Mouse (Mus musculus) brain, embryonic 14.5 days (tissue): Measurements from ENCODE around the gene P4htm.

Source experiments
- CTCF ChIP-seq: fragments of 200-500 bp; IDR thresholded peaks from 2 replicates; pipeline ENCODE4 v1.5.1; 2012; ENCODE audit warnings: inconsistent platforms, mild to moderate bottlenecking, moderate library complexity, borderline replicate concordance; ENCODE audit not compliant: insufficient read depth, insufficient read length; ENCODE audit errors: extremely low read depth
- POLR2A ChIP-seq: fragments of 200-500 bp; IDR thresholded peaks from 2 replicates; pipeline ENCODE4 v1.6.1; 2012; ENCODE audit warnings: mild to moderate bottlenecking, inconsistent platforms, borderline replicate concordance; ENCODE audit not compliant: poor library complexity, insufficient read depth, insufficient read length, severe bottlenecking; ENCODE audit errors: extremely low read depth

GRCm38 (mm10) chr9:108591462-108591861 lies 6.0 kb downstream of the P4htm start:
- TF ChIP-seq CTCF (no peak), POLR2A (no peak)
